Mouse (Mus musculus) naive thymus-derived CD4-positive, alpha-beta T cell, adult 5 months (primary cell): ENCODE measurements around the gene Rhbg. TPM values are rescaled to one million over a fixed set of nuclear protein-coding genes. Genes with fewer than 3 reads are reported as not detected.

Experiments
- polyA plus RNA-seq: library from polyadenylated mRNA; unstranded; fragments of 100-300 nt; shearing (Covaris generic); gene quantifications from one replicate; pipeline ENCODE4 v1.2.1, GENCODE M21; 2017

Rhbg gene
- polyA plus RNA-seq = not detected

GRCm38 (mm10) chr3:88254268-88254926 is at the start of gene Rhbg:
TSS of gene Rhbg (minus strand) at chr3:88254709.

GRCm38 (mm10) chr3:88296561-88297318 is 42.2 kb upstream of the Rhbg start, which contains the start of the genes Tsacc and Cct3:
TSS of gene Tsacc (minus strand) at chr3:88296999.
TSS of gene Cct3 (plus strand) at chr3:88297116.

DNA sequence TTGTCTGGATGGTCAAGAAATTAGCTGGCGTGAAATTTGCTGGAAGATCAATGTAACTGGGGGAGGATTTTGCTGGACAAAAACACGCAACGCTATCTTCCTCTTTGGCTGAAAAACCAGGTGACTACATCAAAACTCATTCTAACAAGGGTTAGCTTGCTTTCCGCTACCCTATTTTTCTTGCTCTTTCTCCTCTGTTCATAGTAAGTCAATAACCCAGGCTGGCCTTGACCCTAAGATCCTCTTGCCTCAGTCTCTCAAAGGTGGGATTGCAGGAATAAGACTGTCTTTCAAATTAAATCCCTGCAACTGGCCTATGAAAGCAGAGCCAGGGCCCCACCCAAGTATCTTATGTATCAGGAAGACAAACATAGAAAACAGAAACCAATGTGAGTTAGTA is 32.6 kb upstream of the Rhbg start, which contains the start of gene Gm38392:
TSS of gene Gm38392 (minus strand) at position 101 of the 400 bp plus-strand sequence.

Other genes starting within 250 kb of the Rhbg start
- not detected for gene Hapln2, start 227.1 kb downstream of the Rhbg start, polyA plus RNA-seq
- gene Gpatch4, start 211.6 kb downstream of the Rhbg start, polyA plus RNA-seq = 28.3 TPM
- gene Naxe, start 196.2 kb downstream of the Rhbg start, polyA plus RNA-seq = 37.9 TPM
- gene Ttc24, start 176.4 kb downstream of the Rhbg start, polyA plus RNA-seq = not detected
- 0.09 TPM for gene Iqgap3, start 172.7 kb downstream of the Rhbg start, polyA plus RNA-seq
- 279 TPM for gene Mef2d, start 112.3 kb downstream of the Rhbg start, polyA plus RNA-seq
- not detected for gene Gm38392, start 32.5 kb upstream of the Rhbg start, polyA plus RNA-seq
- 8.9 TPM for gene Tsacc, start 42.3 kb upstream of the Rhbg start, polyA plus RNA-seq
- 309 TPM for gene Cct3, start 42.4 kb upstream of the Rhbg start, polyA plus RNA-seq
- gene Glmp, start 70.3 kb upstream of the Rhbg start, polyA plus RNA-seq = 136 TPM
- 1.1 TPM for gene Tmem79, start 81.4 kb upstream of the Rhbg start, polyA plus RNA-seq
- gene Smg5, start 81.6 kb upstream of the Rhbg start, polyA plus RNA-seq = 63.0 TPM
- gene Paqr6, start 109.9 kb upstream of the Rhbg start, polyA plus RNA-seq = not detected
- not detected for gene Bglap3, start 118.0 kb upstream of the Rhbg start, polyA plus RNA-seq
- not detected for gene Bglap2, start 124.0 kb upstream of the Rhbg start, polyA plus RNA-seq
- gene Bglap, start 129.8 kb upstream of the Rhbg start, polyA plus RNA-seq = not detected
- gene Pmf1, start 155.6 kb upstream of the Rhbg start, polyA plus RNA-seq = 48.2 TPM
- 17.4 TPM for gene Slc25a44, start 170.4 kb upstream of the Rhbg start, polyA plus RNA-seq
- gene Sema4a, start 206.5 kb upstream of the Rhbg start, polyA plus RNA-seq = 177 TPM